Mouse (Mus musculus): ENCODE measurements around the gene Taldo1.
"Not testable (repeated sequence)": the region's sequence is repeated elsewhere in the genome, so short reads cannot be mapped to it uniquely, and the experiment has no call there.

Gene Taldo1

GRCm38 (mm10) chr7:141388487-141389109 lies 3.4 kb upstream of the Taldo1 start:
- no peak for DNase-seq

- no peak for DNase-seq
Measured at GRCm38 (mm10) chr7:141390326-141391259, 1.4 kb upstream of the Taldo1 start.

- no peak for DNase-seq
Measured at GRCm38 (mm10) chr7:141392552-141393222, 688 bp downstream of the Taldo1 start.

GRCm38 (mm10) chr7:141394158-141394557 lies 2.2 kb downstream of the Taldo1 start:
- peak; percentile 43 to 47 for DNase-seq

- peak; percentile 81 to 86 for DNase-seq
Measured at GRCm38 (mm10) chr7:141394771-141395170, 2.8 kb downstream of the Taldo1 start.

GRCm38 (mm10) chr7:141395348-141395747 lies 3.3 kb downstream of the Taldo1 start:
- DNase-seq = no peak

- peak; percentile 72 to 79 for DNase-seq
Measured at GRCm38 (mm10) chr7:141403305-141403704, 11.3 kb downstream of the Taldo1 start.

- no peak for DNase-seq
Measured at GRCm38 (mm10) chr7:141405466-141405865, 13.5 kb downstream of the Taldo1 start.

- DNase-seq = not testable (repeated sequence)
Measured at GRCm38 (mm10) chr7:141407670-141408069, 15.7 kb downstream of the Taldo1 start.

GRCm38 (mm10) chr7:141408833-141409232 lies 16.8 kb downstream of the Taldo1 start:
- DNase-seq = peak; percentile 86 to 92

- DNase-seq = no peak
Measured at GRCm38 (mm10) chr7:141410631-141411030, 18.6 kb downstream of the Taldo1 start.

GRCm38 (mm10) chr7:141411667-141412066 lies 19.7 kb downstream of the Taldo1 start:
- no peak for DNase-seq

- no peak for DNase-seq
Measured at GRCm38 (mm10) chr7:141413331-141413730, 21.3 kb downstream of the Taldo1 start.

- peak; percentile 99 to 100 for DNase-seq
Measured at GRCm38 (mm10) chr7:141413809-141414584, 22.0 kb downstream of the Taldo1 start, which contains the start of gene Gatd1. TSS of gene Gatd1 (minus strand) at chr7:141414136.

- DNase-seq = no peak
Measured at GRCm38 (mm10) chr7:141416144-141416841, 24.3 kb downstream of the Taldo1 start.

- no peak for DNase-seq
Measured at GRCm38 (mm10) chr7:141417731-141418681, 26.0 kb downstream of the Taldo1 start.

- DNase-seq = peak in 1 of 2 experiments; percentile 37
Measured at GRCm38 (mm10) chr7:141418970-141419369, 27.0 kb downstream of the Taldo1 start.

- no peak for DNase-seq
Measured at GRCm38 (mm10) chr7:141420030-141420702, 28.2 kb downstream of the Taldo1 start.

- DNase-seq = no peak
Measured at GRCm38 (mm10) chr7:141423811-141424210, 31.8 kb downstream of the Taldo1 start.
